Mouse (Mus musculus) kidney, postnatal 0 days (tissue): ENCODE data around the gene Carm1. TPM values are rescaled to one million over a fixed set of nuclear protein-coding genes. Genes with fewer than 3 reads are reported as not detected.

Source experiments
- ATAC-seq: fragments of 200-750 bp; cut with Nextera tagmentation; replicated peaks from 2 replicates; pipeline ENCODE4 v1.8.0; 2017; ENCODE audit warnings: low read depth, moderate number of reproducible peaks, moderate TSS enrichment, moderate library complexity; ENCODE audit not compliant: low FRiP score
- DNase-seq: peaks from one replicate; pipeline ENCODE4 v3.0.0-alpha.2; 2016; ENCODE audit warnings: low spot score
- H3K27ac ChIP-seq: fragments of 300-500 bp; sonication (generic); 2 replicates; pipeline ENCODE4 v1.5.1; 2014; ENCODE audit warnings: mild to moderate bottlenecking
- H3K27me3 ChIP-seq: fragments of 300-500 bp; sonication (generic); 2 replicates; pipeline ENCODE4 v1.6.1; 2014; ENCODE audit warnings: low read length, mixed read lengths; ENCODE audit not compliant: insufficient read depth
- H3K36me3 ChIP-seq: fragments of 300-500 bp; sonication (generic); 2 replicates; pipeline ENCODE4 v1.6.1; 2014; ENCODE audit warnings: low read length, mixed read lengths; ENCODE audit not compliant: insufficient read depth
- H3K4me1 ChIP-seq: fragments of 300-500 bp; sonication (generic); replicated peaks from 2 replicates; pipeline ENCODE4 v1.6.1; 2014; ENCODE audit warnings: antibody characterized with exemption, low read length, mixed read lengths; ENCODE audit not compliant: insufficient read depth
- H3K4me2 ChIP-seq: fragments of 300-500 bp; sonication (generic); 2 replicates; pipeline ENCODE4 v1.6.1; 2014; ENCODE audit warnings: mild to moderate bottlenecking, low read length, moderate library complexity, mixed read lengths
- H3K4me3 ChIP-seq: fragments of 300-500 bp; sonication (generic); replicated peaks from 2 replicates; pipeline ENCODE4 v1.5.1; 2014; ENCODE audit warnings: low read depth, low read length
- H3K9ac ChIP-seq: fragments of 300-500 bp; sonication (generic); 2 replicates; pipeline ENCODE4 v1.6.1; 2014; ENCODE audit warnings: low read depth, low read length
- H3K9me3 ChIP-seq: fragments of 300-500 bp; sonication (generic); replicated peaks from 2 replicates; pipeline ENCODE4 v1.6.1; 2016; ENCODE audit warnings: low read length, inconsistent platforms, mixed read lengths
- CTCF ChIP-seq: IDR thresholded peaks from 2 replicates; pipeline ENCODE4 v1.5.1; 2016; ENCODE audit warnings: antibody characterized with exemption, low read depth, mild to moderate bottlenecking, moderate library complexity
- WGBS: fragments of 180-500 bp; shearing (Covaris S2); extraction: QIAGEN DNeasy Blood & Tissue Kit; methylation state at CpG from one replicate; pipeline ENCODE4 v1.1.7; 2014; 5-methylcytosine and 5-hydroxymethylcytosine counted together
- microRNA counts: library from miRNA; unstranded; fragments of <30 nt; microRNA quantifications from one replicate; lab custom pipeline; 2015
- microRNA-seq: library from miRNA; unstranded; fragments of <30 nt; microRNA quantifications from one replicate; pipeline ENCODE4, GENCODE M21; 2016
- polyA plus RNA-seq: library from polyadenylated mRNA; unstranded; fragments of >200 nt; fragmentation: Nextera tagmentation; extraction: Ambion mirVana; gene quantifications from 2 replicates; pipeline ENCODE4 v1.2.1, GENCODE M21; 2015

The Carm1 gene
- polyA plus RNA-seq, 1 experiment from 2014 or later = 26.3 TPM

DNA sequence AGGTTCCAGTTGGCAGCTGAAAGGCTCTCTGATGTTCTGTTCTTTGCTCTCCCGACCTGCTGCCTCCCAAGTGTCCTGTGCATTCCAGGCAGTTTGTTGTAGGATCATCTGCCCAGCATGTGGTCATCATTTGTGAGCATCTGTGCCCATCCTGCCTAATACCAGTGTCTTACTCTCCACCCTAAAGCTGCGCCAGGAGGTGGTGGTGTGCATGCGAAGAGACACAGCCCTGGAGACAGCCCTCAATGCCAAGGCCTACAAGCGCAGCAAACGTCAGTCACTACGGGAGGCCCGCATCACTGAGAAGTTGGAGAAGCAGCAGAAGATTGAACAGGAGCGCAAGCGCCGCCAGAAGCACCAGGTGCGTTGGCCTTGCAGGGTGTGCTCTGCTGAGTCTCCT lies 92.3 kb downstream of the Carm1 start:
- no peaks in the 10 kb centered on the region for H3K27me3 ChIP-seq
- H3K4me1 ChIP-seq = no peaks in the 10 kb centered on the region
- TF ChIP-seq CTCF = no peak
- no peak overlapping the region for H3K9ac ChIP-seq
- DNase-seq = no peak
- peaks cover 88% of the 10 kb centered on the region for H3K36me3 ChIP-seq
- ATAC-seq = no peak
- 95% methylated on average over 11 of the region's 11 CpGs for WGBS
- no peak overlapping the region for H3K27ac ChIP-seq
- no peak overlapping the region for H3K4me3 ChIP-seq
- no peaks in the 10 kb centered on the region for H3K9me3 ChIP-seq
- no peak overlapping the region for H3K4me2 ChIP-seq

MicroRNAs within 50 kb of the gene (microRNA counts, 519-probe panel; counts per million panel counts)
- 330 counts per million, percentile 68 among the panel's probes with 10 or more counts for microRNA mmu-miR-1946b (lab: Ali Mortazavi, UCI)

Small RNA genes within 50 kb of the gene (microRNA-seq; reads per million reads assigned to microRNA genes)
- not detected for gene Mir1946b

Other genes with a start within 250 kb of the Carm1 start
- gene Ap1m2, start 234.6 kb upstream of the Carm1 start, polyA plus RNA-seq = 57.3 and 63.0 TPM in 2 replicates
- gene Slc44a2, start 226.2 kb upstream of the Carm1 start, polyA plus RNA-seq = 76.5 and 80.5 TPM in 2 replicates
- 113 and 125 TPM in 2 replicates for gene Ilf3, start 179.0 kb upstream of the Carm1 start, polyA plus RNA-seq
- gene Qtrt1, start 135.1 kb upstream of the Carm1 start, polyA plus RNA-seq = 41.1 and 42.0 TPM in 2 replicates
- 68.0 and 68.9 TPM in 2 replicates for gene Dnm2, start 122.0 kb upstream of the Carm1 start, polyA plus RNA-seq
- gene Tmed1, start 36.6 kb upstream of the Carm1 start, polyA plus RNA-seq = 128 and 131 TPM in 2 replicates
- 2.3 and 2.6 TPM in 2 replicates for gene AB124611, start 20.7 kb upstream of the Carm1 start, polyA plus RNA-seq
- gene Timm29, start 45.8 kb downstream of the Carm1 start, polyA plus RNA-seq = 28.1 and 29.2 TPM in 2 replicates
- 30.2 and 31.6 TPM in 2 replicates for gene Yipf2, start 45.9 kb downstream of the Carm1 start, polyA plus RNA-seq
- gene Smarca4, start 69.3 kb downstream of the Carm1 start, polyA plus RNA-seq = 41.7 and 46.0 TPM in 2 replicates
- gene Ldlr, start 176.6 kb downstream of the Carm1 start, polyA plus RNA-seq = 16.9 and 19.6 TPM in 2 replicates
- 55.1 and 61.1 TPM in 2 replicates for gene Spc24, start 213.4 kb downstream of the Carm1 start, polyA plus RNA-seq